Mouse (Mus musculus): ENCODE measurements around the gene Trp53i13.

GRCm38 (mm10) chr11:77500361-77501325 is 15.1 kb downstream of the Trp53i13 start:
- TF ChIP-seq GATA1 (IDR thresholded peaks at IDR 0.05; ENCODE audit: low read length) (no peak), TAL1 (IDR thresholded peaks at IDR 0.05; ENCODE audit: low read length) (no peak)

All from erythroblast, embryonic 14.5 days (primary cell).